ENCODE assay signal across 22 mouse cellular contexts in the genomic region with DNA sequence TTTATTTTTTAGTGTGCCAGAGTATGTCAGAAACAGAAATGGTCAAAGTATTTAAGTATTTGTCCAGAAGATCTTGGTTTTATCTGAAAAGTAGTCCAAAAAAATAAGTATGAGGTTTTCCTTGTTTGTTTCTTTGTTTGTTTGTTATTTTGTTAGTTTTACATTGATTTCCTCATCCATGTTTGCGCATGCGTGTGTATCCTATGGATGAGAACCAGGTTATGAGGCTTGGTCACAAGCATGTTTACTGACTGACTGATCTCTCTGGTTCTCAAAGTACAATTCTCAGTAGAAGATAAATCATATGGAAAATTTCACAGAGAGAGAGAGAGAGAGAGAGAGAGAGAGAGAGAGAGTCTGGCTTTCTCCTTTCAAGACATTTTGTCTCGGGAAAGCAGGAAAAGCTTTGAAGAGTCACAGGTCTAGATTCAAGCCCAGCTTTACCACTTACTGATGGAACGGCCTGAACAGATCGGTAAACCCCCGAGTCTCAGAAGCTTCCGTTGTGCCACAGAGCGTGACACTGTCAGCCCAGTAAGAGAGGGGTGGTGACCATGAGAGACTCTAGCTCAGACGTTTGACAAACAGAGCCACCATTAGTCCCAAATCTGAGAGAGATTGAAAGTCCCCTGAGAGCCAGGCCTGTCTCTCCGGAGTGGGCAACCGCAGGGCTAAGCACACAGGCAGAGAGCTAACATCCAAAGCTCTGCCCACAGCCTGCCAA.
DNase-seq lines count a peak whose midpoint lies in the region; ATAC-seq lines count a peak whose summit lies in the region.
"Had no signal": no experiment of that assay in that cellular context is flagged by ENCODE, and none has a peak within 500 bp of the region (broad histone marks: within the 10 kb centered on the region; RNA-seq: fewer than 3 reads in every experiment).

No protein-coding gene starts in this region.

- 66% methylated on average over 11 of the region's 11 CpGs for WGBS in heart, embryonic 10.5 days
- WGBS in embryonic facial prominence, embryonic 13.5 days, result 54% methylated on average over 11 of the region's 11 CpGs
- 60% methylated on average over 11 of the region's 11 CpGs for WGBS in limb, embryonic 13.5 days
- WGBS in forebrain, embryonic 16.5 days, result 73% methylated on average over 11 of the region's 11 CpGs

- no peak overlapping the region for H3K4me3 ChIP-seq in heart, embryonic 10.5 days
- no peak overlapping the region for H3K4me3 ChIP-seq in embryonic facial prominence, embryonic 13.5 days
- no peak overlapping the region for H3K4me3 ChIP-seq in limb, embryonic 13.5 days
- H3K4me3 ChIP-seq in forebrain, embryonic 16.5 days (replicated peaks; ENCODE audit: low read length), result no peak overlapping the region
- H3K4me3 ChIP-seq: hindbrain, embryonic 13.5 days; limb, embryonic 15.5 days; stomach, embryonic 15.5 days had no signal

- ATAC-seq in embryonic facial prominence, embryonic 13.5 days (ENCODE audit: insufficient number of reproducible peaks, insufficient read depth, low FRiP score, low TSS enrichment, low read depth), result no peak
- no peak for ATAC-seq in limb, embryonic 13.5 days (ENCODE audit: low FRiP score, low read depth)
- ATAC-seq in forebrain, embryonic 16.5 days, result no peak
- ATAC-seq: inflammation-experienced regulatory T-cells, adult 6 months had no signal

- no peaks in the 10 kb centered on the region for H3K9me3 ChIP-seq in heart, embryonic 10.5 days
- H3K9me3 ChIP-seq in embryonic facial prominence, embryonic 13.5 days, result no peaks in the 10 kb centered on the region
- H3K9me3 ChIP-seq in limb, embryonic 13.5 days, result no peaks in the 10 kb centered on the region
- H3K9me3 ChIP-seq in forebrain, embryonic 16.5 days (ENCODE audit: control insufficient read depth, low read length), result no peaks in the 10 kb centered on the region
- H3K9me3 ChIP-seq: hindbrain, embryonic 13.5 days; limb, embryonic 15.5 days; stomach, embryonic 15.5 days had no signal

- H3K27ac ChIP-seq in heart, embryonic 10.5 days, result peak overlapping the region; percentile 25; the same call in 1 of the 2 replicates
- H3K27ac ChIP-seq in embryonic facial prominence, embryonic 13.5 days, result peak overlapping the region; percentile 92; the same call in 1 of the 2 replicates
- H3K27ac ChIP-seq in limb, embryonic 13.5 days, result peak overlapping the region; percentile 85
- no peak overlapping the region for H3K27ac ChIP-seq in forebrain, embryonic 16.5 days (ENCODE audit: low read length)
- H3K27ac ChIP-seq: hindbrain, embryonic 13.5 days; kidney, postnatal 0 days; liver, embryonic 14.5 days had no signal

- DNase-seq in heart, embryonic 10.5 days (ENCODE audit: low spot score), result no peak
- DNase-seq in heart, adult 8-10 months (ENCODE audit: low spot score), result no peak
- DNase-seq in B cell, adult 2 months, result peak; percentile 7 to 13
- no peak for DNase-seq in kidney, postnatal 14 days
- DNase-seq: adrenal gland, adult 2 months; cerebellum, adult 11 months; cerebellum, adult 9-11 months; kidney, adult 2 months; midbrain, embryonic 14.5 days; thymus, adult 18-20 months; thymus, postnatal 36 days had no signal

- peak overlapping the region; percentile 46; the same call in 1 of the 2 replicates for H3K9ac ChIP-seq in embryonic facial prominence, embryonic 13.5 days
- no peak overlapping the region for H3K9ac ChIP-seq in limb, embryonic 13.5 days
- no peak overlapping the region for H3K9ac ChIP-seq in forebrain, embryonic 16.5 days (replicated peaks; ENCODE audit: low read depth, low read length)
- H3K9ac ChIP-seq: hindbrain, embryonic 13.5 days; limb, embryonic 15.5 days; liver, embryonic 14.5 days; lung, embryonic 14.5 days; stomach, embryonic 15.5 days had no signal

- no peaks in the 10 kb centered on the region for H3K36me3 ChIP-seq in heart, embryonic 10.5 days
- no peaks in the 10 kb centered on the region for H3K36me3 ChIP-seq in embryonic facial prominence, embryonic 13.5 days
- no peaks in the 10 kb centered on the region for H3K36me3 ChIP-seq in limb, embryonic 13.5 days
- H3K36me3 ChIP-seq in forebrain, embryonic 16.5 days (ENCODE audit: control insufficient read depth, insufficient read depth), result no peaks in the 10 kb centered on the region
- H3K36me3 ChIP-seq: hindbrain, embryonic 13.5 days; limb, embryonic 15.5 days; stomach, embryonic 15.5 days had no signal

- peaks cover 90% of the 10 kb centered on the region for H3K4me1 ChIP-seq in heart, embryonic 10.5 days
- peaks cover 88% of the 10 kb centered on the region for H3K4me1 ChIP-seq in embryonic facial prominence, embryonic 13.5 days
- peaks cover 90% of the 10 kb centered on the region for H3K4me1 ChIP-seq in limb, embryonic 13.5 days
- H3K4me1 ChIP-seq in forebrain, embryonic 16.5 days (replicated peaks; ENCODE audit: control insufficient read depth, insufficient read depth, low read length), result peaks cover 25% of the 10 kb centered on the region

- H3K4me2 ChIP-seq in embryonic facial prominence, embryonic 13.5 days, result no peak overlapping the region
- no peak overlapping the region for H3K4me2 ChIP-seq in limb, embryonic 13.5 days (replicated peaks)
- H3K4me2 ChIP-seq in forebrain, embryonic 16.5 days (ENCODE audit: low read length), result no peak overlapping the region
- H3K4me2 ChIP-seq: heart, embryonic 11.5 days; hindbrain, embryonic 13.5 days; lung, embryonic 14.5 days; stomach, embryonic 15.5 days had no signal

- peaks cover 75% of the 10 kb centered on the region for H3K27me3 ChIP-seq in heart, embryonic 10.5 days (ENCODE audit: insufficient read depth, poor library complexity, severe bottlenecking)
- no peaks in the 10 kb centered on the region for H3K27me3 ChIP-seq in embryonic facial prominence, embryonic 13.5 days
- peaks cover 26% of the 10 kb centered on the region for H3K27me3 ChIP-seq in limb, embryonic 13.5 days
- no peaks in the 10 kb centered on the region for H3K27me3 ChIP-seq in forebrain, embryonic 16.5 days (replicated peaks; ENCODE audit: control insufficient read depth, insufficient read depth, low read length)
- H3K27me3 ChIP-seq: limb, embryonic 15.5 days; stomach, embryonic 15.5 days had no signal

Comparison
In these comparisons a context has a peak if more than half of its experiments do, and no peak if none do; other contexts are left out.
1. DNase-seq: peak in B cell, adult 2 months (2 of 2); none in heart, embryonic 10.5 days (single experiment), heart, adult 8-10 months (single experiment) and kidney, postnatal 14 days (single experiment).